Mouse (Mus musculus) hindbrain, embryonic 13.5 days (tissue): ENCODE data around the gene Zfp462. TPM values are rescaled to one million over a fixed set of nuclear protein-coding genes. Genes with fewer than 3 reads are reported as not detected.
"Not testable (repeated sequence)": the region's sequence is repeated elsewhere in the genome, so short reads cannot be mapped to it uniquely, and the experiment has no call there.

Experiments used
- ATAC-seq: fragments of 200-750 bp; cut with Nextera tagmentation; 2 replicates; pipeline ENCODE4 v1.8.0; 2017; ENCODE audit warnings: moderate TSS enrichment; ENCODE audit not compliant: low FRiP score
- H3K27ac ChIP-seq: fragments of 300-500 bp; sonication (generic); 2 replicates; pipeline ENCODE4 v1.5.1; 2015; ENCODE audit warnings: inconsistent platforms, mild to moderate bottlenecking, moderate library complexity
- H3K27me3 ChIP-seq: fragments of 300-500 bp; sonication (generic); 2 replicates; pipeline ENCODE4 v1.6.1; 2015; ENCODE audit warnings: mild to moderate bottlenecking, inconsistent platforms
- H3K36me3 ChIP-seq: fragments of 300-500 bp; sonication (generic); 2 replicates; pipeline ENCODE4 v1.6.1; 2015; ENCODE audit warnings: mild to moderate bottlenecking, inconsistent platforms
- H3K4me1 ChIP-seq: fragments of 300-500 bp; sonication (generic); replicated peaks from 2 replicates; pipeline ENCODE4 v1.6.1; 2015; ENCODE audit warnings: inconsistent platforms
- H3K4me2 ChIP-seq: fragments of 300-500 bp; sonication (generic); 2 replicates; pipeline ENCODE4 v1.6.1; 2015; ENCODE audit warnings: inconsistent platforms, mild to moderate bottlenecking, moderate library complexity
- H3K4me3 ChIP-seq: fragments of 300-500 bp; sonication (generic); 2 replicates; pipeline ENCODE4 v1.5.1; 2015; ENCODE audit warnings: mild to moderate bottlenecking, inconsistent platforms
- H3K9ac ChIP-seq: fragments of 300-500 bp; sonication (generic); 2 replicates; pipeline ENCODE4 v1.6.1; 2015; ENCODE audit warnings: mild to moderate bottlenecking, inconsistent platforms
- H3K9me3 ChIP-seq: fragments of 300-500 bp; sonication (generic); 2 replicates; pipeline ENCODE4 v1.6.1; 2016; ENCODE audit warnings: inconsistent platforms
- WGBS: fragments of 180-500 bp; shearing (Covaris S2); methylation state at CpG from one replicate; pipeline ENCODE4 v1.1.7; 2015; 5-methylcytosine and 5-hydroxymethylcytosine counted together
- polyA plus RNA-seq: library from polyadenylated mRNA; unstranded; fragments of >200 nt; fragmentation: Nextera tagmentation; extraction: Ambion mirVana; gene quantifications from 2 replicates; pipeline ENCODE4 v1.2.1, GENCODE M21; 2015

Zfp462 gene
- polyA plus RNA-seq = 16.7 and 18.2 TPM in 2 replicates

DNA sequence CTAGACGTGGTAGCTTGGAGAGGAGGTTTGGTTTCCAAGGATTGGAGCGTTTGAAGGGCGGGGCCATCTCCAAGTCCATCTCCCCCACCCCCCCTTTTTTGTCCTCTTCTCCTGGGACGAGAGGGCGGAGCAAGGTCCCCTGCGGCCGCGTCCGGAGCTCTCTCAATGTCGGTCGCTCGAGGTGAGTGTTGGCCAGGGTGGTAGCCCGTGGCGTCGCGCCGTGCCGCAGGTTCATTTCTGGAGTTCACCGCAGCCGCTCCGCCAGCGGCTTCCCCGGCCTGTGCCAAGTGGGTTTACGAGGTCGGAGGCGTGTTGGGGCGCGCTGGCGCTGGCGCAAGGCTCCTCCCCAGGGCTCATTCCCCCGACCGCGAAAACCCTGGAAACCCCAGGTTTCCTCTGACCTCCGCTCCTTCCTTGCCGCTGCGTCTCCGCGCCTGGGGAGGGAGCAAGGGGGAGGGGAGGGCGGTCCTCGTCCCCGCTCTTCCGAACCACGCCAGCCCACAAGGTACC is at the start of gene Zfp462:
Gene Zfp462 (plus strand): TSS at position 128 of the 510 bp plus-strand sequence.
- Histone ChIP-seq H3K4me1 (peaks cover 8% of the 10 kb centered on the region; the same call in 1 of the 2 replicates), H3K27ac (peak within 1 kb of the TSS; percentile 100), H3K9me3 (no peaks in the 10 kb centered on the region), H3K27me3 (no peaks in the 10 kb centered on the region), H3K4me2 (peak within 1 kb of the TSS; percentile 88), H3K36me3 (no peaks in the 10 kb centered on the region), H3K9ac (peak within 1 kb of the TSS; percentile 97), H3K4me3 (peak within 1 kb of the TSS; percentile 87)
- peak; percentile 47 for ATAC-seq
- WGBS = under 1% methylated on average over 43 of the region's 43 CpGs

- Histone ChIP-seq H3K36me3 (no peaks in the 10 kb centered on the region), H3K4me3 (no peak overlapping the region), H3K4me2 (no peak overlapping the region), H3K9ac (no peak overlapping the region), H3K27me3 (no peaks in the 10 kb centered on the region), H3K9me3 (no peaks in the 10 kb centered on the region), H3K4me1 (peaks cover 6% of the 10 kb centered on the region; the same call in 1 of the 2 replicates), H3K27ac (no peak overlapping the region)
- WGBS = 89% methylated on average over 4 of the region's 4 CpGs
- no peak for ATAC-seq
Observed at GRCm38 (mm10) chr4:54896017-54896416, 48.8 kb upstream of the Zfp462 start.

GRCm38 (mm10) chr4:54904641-54905040 is 40.2 kb upstream of the Zfp462 start:
- no peak overlapping the region for H3K4me3 ChIP-seq
- no peak overlapping the region for H3K27ac ChIP-seq
- no peaks in the 10 kb centered on the region for H3K9me3 ChIP-seq
- no peak overlapping the region for H3K4me2 ChIP-seq
- 87% methylated on average over 8 of the region's 8 CpGs for WGBS
- no peak for ATAC-seq
- H3K36me3 ChIP-seq = no peaks in the 10 kb centered on the region
- H3K27me3 ChIP-seq = no peaks in the 10 kb centered on the region
- no peak overlapping the region for H3K9ac ChIP-seq
- no peaks in the 10 kb centered on the region for H3K4me1 ChIP-seq

- Histone ChIP-seq H3K4me3 (no peak overlapping the region), H3K9ac (no peak overlapping the region), H3K4me2 (no peak overlapping the region), H3K27ac (no peak overlapping the region), H3K4me1 (no peaks in the 10 kb centered on the region), H3K36me3 (no peaks in the 10 kb centered on the region), H3K27me3 (no peaks in the 10 kb centered on the region), H3K9me3 (no peaks in the 10 kb centered on the region)
- WGBS = 90% methylated on average over 7 of the region's 7 CpGs
- no peak for ATAC-seq
Observed at GRCm38 (mm10) chr4:54905399-54905953, 39.4 kb upstream of the Zfp462 start.

DNA sequence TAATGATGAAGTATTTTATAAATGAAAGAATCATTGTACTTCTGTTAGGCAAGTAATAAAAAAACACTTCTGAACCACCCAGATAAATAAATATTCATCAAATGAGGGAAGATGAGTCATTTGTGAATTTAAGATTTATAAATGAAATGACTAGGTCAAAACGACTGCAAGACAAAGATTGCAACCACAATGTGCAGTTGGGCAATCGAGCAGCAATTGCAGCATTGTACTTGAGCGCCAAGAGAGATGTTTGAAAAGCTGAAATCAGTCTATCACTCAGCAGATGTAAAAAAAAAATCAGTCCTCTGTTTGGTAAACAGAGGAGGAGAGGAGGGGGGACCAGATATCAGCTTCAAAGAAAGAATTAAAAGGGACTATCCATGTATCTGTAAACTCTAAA is 34.5 kb upstream of the Zfp462 start:
- Histone ChIP-seq H3K4me2 (no peak overlapping the region), H3K27me3 (no peaks in the 10 kb centered on the region), H3K9me3 (no peaks in the 10 kb centered on the region), H3K36me3 (no peaks in the 10 kb centered on the region), H3K4me3 (no peak overlapping the region), H3K9ac (no peak overlapping the region), H3K4me1 (no peaks in the 10 kb centered on the region), H3K27ac (no peak overlapping the region)
- WGBS = 87% methylated on average over 3 of the region's 3 CpGs
- ATAC-seq = no peak

- ATAC-seq = no peak
- no peak overlapping the region for H3K27ac ChIP-seq
- 80% methylated on average over 3 of the region's 3 CpGs for WGBS
Observed at GRCm38 (mm10) chr4:54918276-54918675, 26.6 kb upstream of the Zfp462 start.

DNA sequence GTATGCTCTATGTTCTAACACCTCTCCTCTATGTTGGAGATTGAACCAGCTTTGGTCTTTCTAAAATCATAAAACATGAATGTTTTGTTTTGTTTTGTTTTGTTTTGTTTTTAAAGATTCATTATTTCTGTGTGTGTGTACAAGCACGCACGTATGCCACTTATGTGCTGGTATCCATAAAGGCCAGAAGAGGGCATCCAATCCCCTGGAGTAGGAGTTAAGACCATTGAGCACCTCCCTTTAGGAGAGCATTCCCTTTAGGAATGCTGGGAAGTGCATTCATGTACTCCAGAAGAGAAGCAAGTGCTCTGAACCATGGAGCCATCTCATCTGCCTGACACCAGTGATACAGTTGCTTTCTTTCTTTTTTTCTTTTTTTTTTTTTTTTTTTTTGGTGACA is 21.5 kb upstream of the Zfp462 start:
- Histone ChIP-seq H3K9ac (no peak overlapping the region), H3K4me3 (no peak overlapping the region), H3K4me1 (no peaks in the 10 kb centered on the region), H3K27me3 (no peaks in the 10 kb centered on the region), H3K9me3 (no peaks in the 10 kb centered on the region), H3K36me3 (no peaks in the 10 kb centered on the region), H3K27ac (no peak overlapping the region), H3K4me2 (no peak overlapping the region)
- WGBS = 95% methylated on average over 2 of the region's 2 CpGs
- no peak for ATAC-seq

More at GRCm38 (mm10) chr4:54918276-54918675, 26.6 kb upstream of the Zfp462 start:
- H3K4me1 ChIP-seq = no peaks in the 10 kb centered on the region
- no peaks in the 10 kb centered on the region for H3K36me3 ChIP-seq
- H3K27me3 ChIP-seq = no peaks in the 10 kb centered on the region
- no peak overlapping the region for H3K9ac ChIP-seq
- H3K9me3 ChIP-seq = no peaks in the 10 kb centered on the region
- H3K4me2 ChIP-seq = no peak overlapping the region
- no peak overlapping the region for H3K4me3 ChIP-seq

DNA sequence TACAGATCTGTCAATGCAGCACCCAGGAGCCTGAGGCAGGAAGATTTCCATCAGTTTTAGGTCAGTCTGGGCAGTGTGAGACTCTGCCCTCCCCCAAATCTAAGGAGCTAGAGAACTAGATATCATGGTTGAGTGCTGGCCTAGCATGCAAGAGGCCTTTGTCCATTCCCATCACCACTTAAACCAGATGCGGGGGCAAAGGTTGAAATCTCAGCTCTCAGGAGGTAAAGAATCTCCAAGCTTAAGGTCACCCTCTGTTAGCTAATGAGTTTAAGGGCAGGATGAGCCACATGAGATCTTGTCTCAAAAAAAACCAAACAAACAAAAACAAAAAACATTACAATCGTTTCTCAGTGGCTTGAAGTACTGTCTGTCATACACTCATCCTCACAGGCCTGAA is 20.5 kb upstream of the Zfp462 start:
- Histone ChIP-seq H3K4me3 (no peak overlapping the region), H3K9me3 (no peaks in the 10 kb centered on the region), H3K4me1 (no peaks in the 10 kb centered on the region), H3K27ac (no peak overlapping the region), H3K9ac (no peak overlapping the region), H3K36me3 (no peaks in the 10 kb centered on the region), H3K27me3 (no peaks in the 10 kb centered on the region), H3K4me2 (no peak overlapping the region)
- ATAC-seq = no peak
- WGBS = 88% methylated on average over 2 of the region's 2 CpGs

DNA sequence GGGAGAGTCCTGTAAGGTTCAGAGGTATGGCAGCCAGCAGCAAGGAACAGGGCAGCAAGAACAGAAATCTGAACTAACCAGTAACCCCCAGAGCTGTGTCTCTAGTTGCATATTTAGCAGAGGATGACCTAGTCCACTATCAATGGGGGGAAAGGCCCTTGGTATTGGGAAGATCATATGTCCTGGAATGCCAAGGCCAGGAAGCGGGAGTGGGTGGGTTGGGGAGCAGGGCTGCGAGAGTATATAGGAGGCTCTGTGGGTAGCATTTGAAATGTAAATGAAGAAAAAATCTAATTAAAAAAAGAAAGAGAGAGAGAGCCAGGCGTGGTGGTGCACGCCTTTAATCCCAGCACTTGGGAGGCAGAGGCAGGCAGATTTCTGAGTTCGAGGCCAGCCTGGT is 18.4 kb upstream of the Zfp462 start:
- H3K36me3 ChIP-seq, H3K9ac ChIP-seq, H3K4me2 ChIP-seq, H3K9me3 ChIP-seq, ATAC-seq, H3K4me3 ChIP-seq, H3K27ac ChIP-seq, H3K4me1 ChIP-seq, H3K27me3 ChIP-seq: not testable (repeated sequence)
- 87% methylated on average over 5 of the region's 5 CpGs for WGBS

DNA sequence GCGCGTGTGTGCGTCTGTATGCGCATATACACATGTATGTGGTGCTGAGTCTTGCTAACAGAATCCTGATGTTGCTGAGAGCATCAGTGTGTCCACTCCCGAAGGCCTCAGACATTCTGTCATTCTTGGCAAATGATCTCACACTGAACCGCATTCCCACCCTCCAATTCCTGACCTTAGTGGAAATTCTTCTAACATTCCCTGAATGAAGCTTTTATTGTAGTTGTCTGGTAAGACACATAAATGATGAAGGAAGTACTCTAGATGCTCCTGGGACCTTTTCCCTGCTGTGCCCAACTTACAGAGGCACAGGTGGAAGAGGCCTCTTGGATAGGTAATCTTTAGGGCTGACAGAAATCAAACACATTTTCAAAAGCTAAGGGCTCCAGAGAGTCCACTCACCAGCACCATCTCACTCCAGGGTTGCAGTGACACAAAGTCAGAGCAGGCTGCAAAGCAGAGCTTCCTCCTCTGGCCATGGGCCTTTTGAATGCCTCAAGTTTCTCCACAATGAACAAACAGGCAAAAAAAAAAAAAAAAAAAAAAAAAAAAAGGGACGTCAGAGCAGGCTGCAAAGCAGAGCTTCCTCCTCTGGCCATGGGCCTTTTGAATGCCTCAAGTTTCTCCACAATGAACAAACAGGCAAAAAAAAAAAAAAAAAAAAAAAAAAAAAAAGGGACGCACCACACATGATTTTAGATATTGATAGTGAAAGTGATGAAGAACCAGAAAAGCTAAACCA is 17.4 kb upstream of the Zfp462 start:
- H3K4me1 ChIP-seq, H3K27me3 ChIP-seq, H3K4me3 ChIP-seq, H3K9me3 ChIP-seq, H3K4me2 ChIP-seq, ATAC-seq, H3K9ac ChIP-seq, H3K36me3 ChIP-seq, H3K27ac ChIP-seq: not testable (repeated sequence)
- WGBS = 86% methylated on average over 8 of the region's 8 CpGs

GRCm38 (mm10) chr4:54929686-54930085 is 15.2 kb upstream of the Zfp462 start:
- H3K4me1 ChIP-seq = no peaks in the 10 kb centered on the region
- H3K36me3 ChIP-seq = no peaks in the 10 kb centered on the region
- H3K4me2 ChIP-seq = no peak overlapping the region
- ATAC-seq = no peak
- WGBS = 79% methylated on average over 2 of the region's 2 CpGs
- H3K4me3 ChIP-seq = no peak overlapping the region
- no peak overlapping the region for H3K27ac ChIP-seq
- no peaks in the 10 kb centered on the region for H3K9me3 ChIP-seq
- no peaks in the 10 kb centered on the region for H3K27me3 ChIP-seq
- H3K9ac ChIP-seq = no peak overlapping the region

DNA sequence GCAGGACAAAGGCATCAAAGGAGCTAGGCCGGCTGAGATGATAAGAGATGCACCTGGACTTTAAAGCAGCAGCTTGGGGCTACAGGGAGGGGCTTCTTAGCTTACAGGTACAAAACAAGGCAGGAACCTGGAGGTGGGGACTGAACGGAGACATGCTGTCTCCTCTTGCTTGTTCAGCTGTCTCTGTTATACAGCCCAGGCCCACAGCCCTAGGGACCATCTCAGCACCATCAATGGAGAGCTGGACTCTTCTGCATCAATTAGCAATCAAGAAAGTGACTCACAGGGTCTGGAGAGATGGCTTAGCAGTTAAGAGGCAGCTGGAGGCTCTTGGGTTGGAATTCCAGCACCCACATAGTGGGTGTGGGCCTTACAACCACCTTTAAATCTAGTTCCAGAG is 12.2 kb upstream of the Zfp462 start:
- no peaks in the 10 kb centered on the region for H3K36me3 ChIP-seq
- no peak overlapping the region for H3K4me3 ChIP-seq
- no peak overlapping the region for H3K27ac ChIP-seq
- no peak overlapping the region for H3K9ac ChIP-seq
- no peak for ATAC-seq
- H3K9me3 ChIP-seq = no peaks in the 10 kb centered on the region
- WGBS = 37% methylated on average over 2 of the region's 2 CpGs
- no peak overlapping the region for H3K4me2 ChIP-seq
- no peaks in the 10 kb centered on the region for H3K4me1 ChIP-seq
- H3K27me3 ChIP-seq = no peaks in the 10 kb centered on the region

GRCm38 (mm10) chr4:54937161-54937560 is 7.7 kb upstream of the Zfp462 start:
- no peaks in the 10 kb centered on the region for H3K36me3 ChIP-seq
- H3K4me1 ChIP-seq = no peaks in the 10 kb centered on the region
- H3K27ac ChIP-seq = no peak overlapping the region
- ATAC-seq = no peak
- no peak overlapping the region for H3K9ac ChIP-seq
- no peak overlapping the region for H3K4me2 ChIP-seq
- no peak overlapping the region for H3K4me3 ChIP-seq
- no peaks in the 10 kb centered on the region for H3K27me3 ChIP-seq
- H3K9me3 ChIP-seq = no peaks in the 10 kb centered on the region
- 89% methylated on average over 1 of the region's 1 CpGs for WGBS
